Mouse (Mus musculus): ENCODE measurements around the gene Olfr1263. TPM values are rescaled to one million over a fixed set of nuclear protein-coding genes. Genes with fewer than 3 reads are reported as not detected.

The Olfr1263 gene
- polyA plus RNA-seq (2015; fragmentation: Nextera tagmentation; extraction: Ambion mirVana), result not detected in 2 replicates

DNA sequence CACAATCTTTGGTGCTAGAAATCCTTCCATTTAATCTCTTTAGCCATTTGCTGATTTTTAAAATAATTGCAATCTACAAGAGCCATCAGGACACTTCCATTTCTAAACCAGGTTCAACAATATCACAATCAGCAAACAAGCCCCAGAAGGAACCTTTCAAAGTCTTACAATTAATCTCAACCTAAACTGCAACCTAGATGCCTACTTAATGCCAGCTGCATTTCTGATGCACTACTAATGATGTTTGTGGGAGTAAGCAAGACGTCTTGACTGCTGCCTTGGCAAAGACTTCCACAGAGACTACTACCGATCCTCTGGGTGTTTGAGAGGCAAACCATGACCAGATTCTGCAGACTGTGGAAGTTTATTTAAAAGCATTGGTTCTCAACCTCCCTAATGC is at the start of gene Olfr1263:
TSS of gene Olfr1263 (plus strand) at position 301 of the 400 bp plus-strand sequence.
- no peaks in the 10 kb centered on the region for H3K27me3 ChIP-seq (replicated peaks; ENCODE audit: insufficient read depth, low read length)
- H3K9ac ChIP-seq (replicated peaks; ENCODE audit: low read depth), result no peak within 1 kb of the TSS
- H3K4me3 ChIP-seq (ENCODE audit: low read depth, low read length), result no peak within 1 kb of the TSS
- no peaks in the 10 kb centered on the region for H3K9me3 ChIP-seq (ENCODE audit: low read length)
- no peaks in the 10 kb centered on the region for H3K36me3 ChIP-seq (ENCODE audit: insufficient read depth, low read length)
- no peak within 1 kb of the TSS for H3K4me2 ChIP-seq (replicated peaks; ENCODE audit: low read depth, low read length)
- ATAC-seq, result no peak
- WGBS, result 65% methylated on average over 2 of the region's 2 CpGs
- H3K4me1 ChIP-seq (ENCODE audit: insufficient read depth, low read depth, low read length), result no peaks in the 10 kb centered on the region
- TF ChIP-seq CTCF (IDR thresholded peaks at IDR 0.05), result no peak
- no peak for TF ChIP-seq EP300 (IDR thresholded peaks at IDR 0.05)
- H3K27ac ChIP-seq (ENCODE audit: low read length), result no peak within 1 kb of the TSS
- DNase-seq (ENCODE audit: low spot score), result no peak

DNA sequence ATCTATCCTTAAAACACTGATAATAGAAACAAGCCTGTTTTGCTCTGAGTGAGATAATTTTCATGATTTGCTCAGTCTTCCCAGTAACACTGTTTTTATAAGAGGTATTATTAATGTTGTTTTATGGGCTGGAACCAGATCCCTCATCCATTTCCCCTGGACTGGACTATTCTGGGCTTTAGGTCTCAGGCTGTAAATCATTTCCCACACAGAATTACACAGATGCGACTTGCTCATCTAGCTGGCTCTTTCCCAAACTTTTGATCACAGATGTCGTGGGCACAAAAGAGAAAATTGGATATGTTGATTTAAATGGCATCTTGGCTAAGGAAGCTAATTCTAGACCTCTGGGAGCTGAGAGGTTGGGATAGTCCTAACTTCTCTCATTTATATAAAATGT is 37.7 kb upstream of the Olfr1263 start, which contains the start of gene Olfr1260:
TSS of gene Olfr1260 (plus strand) at position 157 of the 400 bp plus-strand sequence.
- Histone ChIP-seq H3K4me2 (replicated peaks; ENCODE audit: low read depth, low read length) (no peak within 1 kb of the TSS), H3K9ac (replicated peaks; ENCODE audit: low read depth) (no peak within 1 kb of the TSS), H3K4me3 (ENCODE audit: low read depth, low read length) (no peak within 1 kb of the TSS), H3K27me3 (replicated peaks; ENCODE audit: insufficient read depth, low read length) (no peaks in the 10 kb centered on the region), H3K27ac (ENCODE audit: low read length) (no peak within 1 kb of the TSS), H3K36me3 (ENCODE audit: insufficient read depth, low read length) (no peaks in the 10 kb centered on the region), H3K9me3 (ENCODE audit: low read length) (no peaks in the 10 kb centered on the region), H3K4me1 (ENCODE audit: insufficient read depth, low read depth, low read length) (no peaks in the 10 kb centered on the region)
- TF ChIP-seq CTCF (IDR thresholded peaks at IDR 0.05) (no peak), EP300 (IDR thresholded peaks at IDR 0.05) (no peak)
- no peak for DNase-seq (ENCODE audit: low spot score)
- 45% methylated on average over 2 of the region's 2 CpGs for WGBS
- no peak for ATAC-seq

DNA sequence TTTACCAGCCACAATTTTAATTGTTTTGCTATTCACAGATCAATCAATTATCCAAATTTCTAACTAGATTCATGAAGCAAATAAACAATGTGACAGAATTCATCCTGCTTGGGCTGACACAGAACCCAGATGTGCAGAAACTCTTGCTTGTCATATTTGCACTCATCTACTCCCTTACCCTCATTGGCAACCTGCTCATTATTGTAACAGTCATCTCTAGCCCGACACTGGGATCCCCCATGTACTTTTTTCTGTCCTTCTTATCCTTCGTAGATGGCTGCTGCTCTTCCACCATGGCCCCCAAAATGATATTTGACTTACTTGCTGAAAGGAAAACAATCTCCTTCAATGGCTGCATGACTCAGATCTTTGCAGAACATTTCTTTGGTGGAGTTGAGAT is 34.2 kb upstream of the Olfr1263 start:
- no peak for DNase-seq (ENCODE audit: low spot score)
- no peaks in the 10 kb centered on the region for H3K36me3 ChIP-seq (ENCODE audit: insufficient read depth, low read length)

DNA sequence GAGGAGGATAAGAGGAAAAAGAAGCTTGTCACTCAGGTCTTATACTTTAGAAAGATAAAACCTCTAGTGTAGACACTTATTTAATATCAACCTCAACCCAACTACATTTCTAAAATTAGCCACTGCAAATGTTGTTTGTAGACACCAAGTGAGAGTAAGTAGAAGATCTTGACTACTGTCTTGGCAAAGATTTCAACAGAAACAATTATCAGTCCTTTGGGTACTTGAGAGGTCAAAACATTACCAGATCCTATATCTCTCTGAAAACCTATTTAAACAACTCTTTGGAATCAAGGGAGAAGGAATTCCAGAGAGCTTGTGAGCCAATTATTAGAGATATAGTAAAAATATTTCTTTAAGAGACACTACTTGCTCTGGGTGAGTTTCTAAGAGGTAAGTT is 21.0 kb upstream of the Olfr1263 start, which contains the start of gene Olfr1261:
TSS of gene Olfr1261 (plus strand) at position 301 of the 400 bp plus-strand sequence.
- no peak within 1 kb of the TSS for H3K9ac ChIP-seq (replicated peaks; ENCODE audit: low read depth)
- no peak within 1 kb of the TSS for H3K27ac ChIP-seq (ENCODE audit: low read length)
- DNase-seq (ENCODE audit: low spot score) (no peak), ATAC-seq (no peak)
- no peaks in the 10 kb centered on the region for H3K4me1 ChIP-seq (ENCODE audit: insufficient read depth, low read depth, low read length)
- H3K4me3 ChIP-seq (ENCODE audit: low read depth, low read length), result no peak within 1 kb of the TSS
- no peaks in the 10 kb centered on the region for H3K27me3 ChIP-seq (replicated peaks; ENCODE audit: insufficient read depth, low read length)
- H3K4me2 ChIP-seq (replicated peaks; ENCODE audit: low read depth, low read length), result no peak within 1 kb of the TSS
- H3K9me3 ChIP-seq (ENCODE audit: low read length), result no peaks in the 10 kb centered on the region
- TF ChIP-seq EP300 (IDR thresholded peaks at IDR 0.05) (no peak), CTCF (IDR thresholded peaks at IDR 0.05) (no peak)
- H3K36me3 ChIP-seq (ENCODE audit: insufficient read depth, low read length), result no peaks in the 10 kb centered on the region

More for the DNA sequence above, 34.2 kb upstream of the Olfr1263 start:
- no peak for ATAC-seq
- H3K27me3 ChIP-seq (replicated peaks; ENCODE audit: insufficient read depth, low read length), result no peaks in the 10 kb centered on the region
- no peak overlapping the region for H3K27ac ChIP-seq (ENCODE audit: low read length)
- H3K4me1 ChIP-seq (ENCODE audit: insufficient read depth, low read depth, low read length), result no peaks in the 10 kb centered on the region
- no peak overlapping the region for H3K4me3 ChIP-seq (ENCODE audit: low read depth, low read length)
- TF ChIP-seq CTCF (IDR thresholded peaks at IDR 0.05), result no peak
- TF ChIP-seq EP300 (IDR thresholded peaks at IDR 0.05), result no peak
- no peak overlapping the region for H3K4me2 ChIP-seq (replicated peaks; ENCODE audit: low read depth, low read length)
- no peak overlapping the region for H3K9ac ChIP-seq (replicated peaks; ENCODE audit: low read depth)
- WGBS, result 73% methylated on average over 2 of the region's 2 CpGs
- H3K9me3 ChIP-seq (ENCODE audit: low read length), result no peaks in the 10 kb centered on the region

- no peak for TF ChIP-seq EP300 (IDR thresholded peaks at IDR 0.05)
- no peak for TF ChIP-seq CTCF (IDR thresholded peaks at IDR 0.05)
- Histone ChIP-seq H3K27me3 (replicated peaks; ENCODE audit: insufficient read depth, low read length) (no peaks in the 10 kb centered on the region), H3K4me2 (replicated peaks; ENCODE audit: low read depth, low read length) (no peak within 1 kb of the TSS), H3K27ac (ENCODE audit: low read length) (no peak within 1 kb of the TSS), H3K9ac (replicated peaks; ENCODE audit: low read depth) (no peak within 1 kb of the TSS), H3K36me3 (ENCODE audit: insufficient read depth, low read length) (no peaks in the 10 kb centered on the region), H3K4me1 (ENCODE audit: insufficient read depth, low read depth, low read length) (no peaks in the 10 kb centered on the region), H3K4me3 (ENCODE audit: low read depth, low read length) (no peak within 1 kb of the TSS), H3K9me3 (ENCODE audit: low read length) (no peaks in the 10 kb centered on the region)
- DNase-seq (ENCODE audit: low spot score) (no peak), ATAC-seq (no peak)
These were observed 12.1 kb upstream of the Olfr1263 start, which contains the start of gene Olfr1262 for GRCm38 (mm10) chr2:89999845-90000244. TSS of gene Olfr1262 (plus strand) at chr2:90000145.

DNA sequence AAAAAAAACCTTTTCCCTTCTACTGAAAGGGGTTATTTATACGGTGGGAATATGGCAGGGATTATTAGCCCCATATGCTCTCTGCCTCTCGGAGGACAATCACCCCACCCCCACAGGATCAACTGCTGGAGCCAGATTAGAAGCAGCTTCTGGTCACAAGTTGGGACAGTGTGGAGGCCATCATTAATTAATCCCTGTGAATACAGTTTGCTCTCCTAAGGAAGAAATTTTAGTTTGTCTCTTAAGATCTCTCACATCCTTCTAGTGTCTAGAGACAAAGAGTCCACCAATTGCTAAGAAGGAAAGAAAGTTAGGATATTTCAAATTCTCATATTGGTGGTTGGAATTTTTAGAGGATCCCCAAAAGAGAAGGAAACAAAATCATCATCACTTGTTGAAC is 13.5 kb downstream of the Olfr1263 start, which contains the start of gene Olfr1264:
TSS of gene Olfr1264 (minus strand) at position 101 of the 400 bp plus-strand sequence.
- H3K9me3 ChIP-seq (ENCODE audit: low read length), result no peaks in the 10 kb centered on the region
- no peak within 1 kb of the TSS for H3K4me2 ChIP-seq (replicated peaks; ENCODE audit: low read depth, low read length)
- TF ChIP-seq CTCF (IDR thresholded peaks at IDR 0.05), result no peak
- no peak for TF ChIP-seq EP300 (IDR thresholded peaks at IDR 0.05)
- 77% methylated on average over 2 of the region's 2 CpGs for WGBS
- H3K9ac ChIP-seq (replicated peaks; ENCODE audit: low read depth), result no peak within 1 kb of the TSS
- DNase-seq (ENCODE audit: low spot score) (no peak), ATAC-seq (no peak)
- H3K27ac ChIP-seq (ENCODE audit: low read length), result no peak within 1 kb of the TSS
- no peaks in the 10 kb centered on the region for H3K27me3 ChIP-seq (replicated peaks; ENCODE audit: insufficient read depth, low read length)
- no peak within 1 kb of the TSS for H3K4me3 ChIP-seq (ENCODE audit: low read depth, low read length)
- H3K36me3 ChIP-seq (ENCODE audit: insufficient read depth, low read length), result no peaks in the 10 kb centered on the region
- no peaks in the 10 kb centered on the region for H3K4me1 ChIP-seq (ENCODE audit: insufficient read depth, low read depth, low read length)

DNA sequence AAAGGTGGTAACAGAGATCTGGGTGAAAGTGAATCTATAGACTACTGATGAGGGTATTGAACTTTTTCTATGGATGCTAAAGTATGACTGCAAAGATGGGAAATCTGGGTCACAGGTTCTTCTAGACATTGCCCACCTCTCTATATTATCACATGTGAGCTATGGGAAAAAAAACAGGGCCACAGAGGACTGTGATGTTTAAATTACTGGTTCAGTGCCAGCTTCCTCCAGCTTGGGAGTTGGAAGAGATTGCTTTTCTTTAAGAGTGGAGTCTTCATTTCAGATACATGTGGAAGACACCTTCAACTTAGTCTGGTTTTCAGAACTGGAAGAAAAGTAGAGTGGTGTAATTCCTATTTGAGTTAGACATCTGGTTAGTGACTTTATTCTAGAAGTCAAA is 23.1 kb downstream of the Olfr1263 start, which contains the start of gene Olfr1265:
TSS of gene Olfr1265 (plus strand) at position 301 of the 400 bp plus-strand sequence.
- TF ChIP-seq CTCF (IDR thresholded peaks at IDR 0.05), result no peak
- TF ChIP-seq EP300 (IDR thresholded peaks at IDR 0.05), result no peak
- DNase-seq (ENCODE audit: low spot score), result no peak
- H3K4me1 ChIP-seq (ENCODE audit: insufficient read depth, low read depth, low read length), result no peaks in the 10 kb centered on the region

More for the DNA sequence above, 23.1 kb downstream of the Olfr1263 start, which contains the start of gene Olfr1265:
- ATAC-seq, result no peak
- Histone ChIP-seq H3K9me3 (ENCODE audit: low read length) (no peaks in the 10 kb centered on the region), H3K36me3 (ENCODE audit: insufficient read depth, low read length) (no peaks in the 10 kb centered on the region), H3K27ac (ENCODE audit: low read length) (no peak within 1 kb of the TSS), H3K4me2 (replicated peaks; ENCODE audit: low read depth, low read length) (no peak within 1 kb of the TSS), H3K4me3 (ENCODE audit: low read depth, low read length) (no peak within 1 kb of the TSS), H3K27me3 (replicated peaks; ENCODE audit: insufficient read depth, low read length) (no peaks in the 10 kb centered on the region), H3K9ac (replicated peaks; ENCODE audit: low read depth) (no peak within 1 kb of the TSS)
